Mouse (Mus musculus) B cell, adult 2 months (primary cell): ENCODE data around the gene Ccdc36.

Experiments used
- DNase-seq, 2 experiments: peaks; one replicate each; pipeline ENCODE4 v3.0.0; 2022

Ccdc36 gene

GRCm38 (mm10) chr9:108428384-108428783, at the start of gene Ccdc36:
TSS of gene Ccdc36 (minus strand) at chr9:108428484.
- no peak for DNase-seq

GRCm38 (mm10) chr9:108474528-108474927, 46.2 kb upstream of the Ccdc36 start:
- DNase-seq: no peak

DNA sequence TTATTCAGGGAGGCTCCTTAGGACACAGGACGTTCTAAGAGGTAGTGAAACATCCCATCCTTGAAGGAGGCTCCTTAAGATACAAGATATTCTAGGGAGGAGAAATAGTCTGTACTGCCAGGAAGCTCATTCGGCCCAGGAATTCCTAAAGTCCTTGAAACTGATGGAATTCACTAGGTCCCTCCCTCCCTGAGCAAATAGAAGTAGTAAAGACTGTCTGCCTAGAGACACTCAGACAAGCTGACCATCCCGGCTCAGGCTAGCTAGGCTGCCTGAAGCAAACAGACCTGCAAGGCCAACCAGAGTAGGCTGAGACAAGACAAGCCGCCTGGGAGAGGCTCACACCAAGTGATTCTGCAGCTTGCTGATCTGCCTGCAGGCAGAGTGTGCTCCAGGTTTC, 41.6 kb upstream of the Ccdc36 start:
- no peak for DNase-seq

GRCm38 (mm10) chr9:108469430-108469829, 41.1 kb upstream of the Ccdc36 start:
- no peak for DNase-seq

DNA sequence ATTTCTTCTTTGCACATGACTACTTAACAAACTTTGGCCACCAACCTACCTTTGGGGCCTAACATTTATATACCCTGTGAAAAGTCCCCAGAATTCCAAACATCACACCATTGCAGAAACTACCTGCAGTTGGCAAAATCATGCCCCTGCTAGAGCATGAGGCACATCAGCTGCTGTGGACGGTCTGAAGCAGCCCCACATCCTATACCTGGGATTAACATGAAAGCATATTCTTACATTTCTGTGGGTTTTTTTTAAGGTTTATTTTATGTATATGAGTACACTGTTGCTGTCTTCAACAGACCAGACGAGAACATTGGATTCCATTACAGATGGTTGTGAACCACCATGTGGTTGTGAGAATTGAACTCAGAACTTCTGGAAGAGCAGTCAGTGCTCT, 37.9 kb upstream of the Ccdc36 start:
- no peak for DNase-seq

DNA sequence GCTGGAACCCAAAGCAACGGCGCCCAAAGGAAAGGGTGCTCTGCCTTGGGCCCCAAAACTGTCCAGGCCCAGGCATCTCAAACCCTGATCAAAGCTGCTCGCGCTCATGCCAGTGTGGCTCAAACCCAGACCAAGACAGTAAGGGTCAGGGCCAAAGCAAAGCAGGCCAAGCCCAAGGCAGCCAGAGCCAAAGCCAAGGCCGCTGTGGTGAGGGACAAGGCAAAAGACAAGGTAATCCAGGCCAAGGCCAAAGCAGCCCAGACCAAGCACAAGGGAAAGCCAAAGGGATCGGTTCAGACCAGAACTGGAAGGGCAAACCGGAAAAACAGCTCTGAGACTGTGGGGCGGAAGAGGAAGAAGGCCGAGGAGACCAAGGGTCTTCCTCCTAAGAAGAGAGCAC, 35.4 kb upstream of the Ccdc36 start:
- no peak for DNase-seq

DNA sequence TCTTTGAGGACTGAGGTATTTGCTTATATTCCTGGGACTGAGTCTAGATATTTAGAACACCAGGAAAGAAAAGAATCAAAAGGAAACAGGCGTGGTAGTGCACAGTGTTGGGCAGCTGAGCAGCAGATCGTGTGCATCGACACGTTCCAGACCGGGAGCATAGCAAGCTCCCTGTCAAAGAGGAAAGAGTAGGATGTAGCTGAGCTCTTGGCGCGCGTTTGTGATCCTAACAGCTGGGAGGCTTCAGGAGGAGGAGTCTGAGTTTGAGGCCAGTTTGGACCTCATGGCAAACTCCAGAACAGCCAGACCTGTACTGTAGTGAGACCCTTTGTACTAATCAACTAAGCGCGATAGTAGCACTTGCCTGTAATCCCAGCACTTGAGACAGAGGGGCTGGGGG, 33.9 kb upstream of the Ccdc36 start:
- DNase-seq: no peak

GRCm38 (mm10) chr9:108461675-108462074, 33.4 kb upstream of the Ccdc36 start:
- no peak for DNase-seq

- DNase-seq: no peak
Measured at GRCm38 (mm10) chr9:108461181-108461631, 32.9 kb upstream of the Ccdc36 start, which contains the start of gene Klhdc8b. TSS of gene Klhdc8b (minus strand) at chr9:108461581.

GRCm38 (mm10) chr9:108460319-108461178, 32.3 kb upstream of the Ccdc36 start, which contains the start of gene Ccdc71:
TSS of gene Ccdc71 (plus strand) at chr9:108460527.
- peak; percentile 89 for DNase-seq

- no peak for DNase-seq
Measured at GRCm38 (mm10) chr9:108459939-108460318, 31.6 kb upstream of the Ccdc36 start.

DNA sequence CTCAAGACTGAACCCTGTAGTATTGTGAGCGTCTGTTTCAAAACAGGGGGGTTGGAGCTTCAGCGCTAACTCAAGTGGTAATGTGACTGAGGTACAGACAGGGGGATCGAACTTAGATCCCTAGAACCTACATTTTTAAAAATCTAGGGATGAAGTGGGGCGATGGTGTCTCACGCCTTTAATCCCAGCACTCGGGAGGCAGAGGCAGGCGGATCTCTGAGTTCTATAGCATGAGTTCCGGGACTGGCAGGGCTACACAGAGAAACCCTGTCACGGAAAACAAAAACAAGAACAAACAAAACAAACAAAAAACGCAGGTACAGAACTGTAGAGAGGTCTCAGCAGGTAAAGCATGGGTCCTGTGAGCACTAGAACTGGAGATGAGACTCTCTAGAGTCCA, 28.7 kb upstream of the Ccdc36 start:
- no peak for DNase-seq

DNA sequence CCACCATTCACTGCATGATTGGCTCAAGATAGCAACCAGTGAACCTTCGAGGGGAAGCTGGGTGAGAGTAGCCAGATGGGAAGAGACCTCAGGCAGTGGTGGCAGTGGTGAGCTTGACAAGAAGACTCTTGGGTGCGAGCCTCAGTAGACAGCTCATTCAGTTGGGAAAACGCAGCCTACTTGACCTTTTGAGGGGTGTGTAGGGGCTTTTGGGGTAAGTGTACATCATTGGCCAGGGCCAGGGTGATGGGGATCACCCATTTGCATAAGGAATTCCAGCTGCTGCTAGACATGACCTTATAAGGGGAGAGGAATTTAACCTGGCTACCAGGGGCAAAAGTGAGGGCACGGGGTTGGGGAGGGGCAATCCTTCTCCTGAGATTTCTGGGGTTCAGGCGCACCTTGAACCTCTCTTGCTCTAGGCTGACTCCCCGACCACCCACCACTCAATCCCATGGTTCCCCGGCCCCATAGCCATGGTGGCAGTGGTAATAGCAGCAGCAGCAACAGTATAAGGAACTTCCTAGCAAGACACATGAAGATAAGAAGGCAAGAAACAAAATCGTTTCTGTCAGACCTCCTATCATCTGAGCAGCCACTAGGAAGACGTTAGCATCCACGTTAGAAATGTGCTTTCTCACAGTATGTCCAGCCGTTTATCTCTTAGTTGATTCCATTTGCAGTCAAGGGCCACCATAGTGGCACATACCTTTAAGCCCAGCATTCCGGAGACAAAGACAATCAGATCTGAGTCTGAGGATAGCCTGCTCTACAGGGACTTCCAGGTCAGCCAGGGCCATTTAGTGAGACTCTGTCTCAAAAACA, 27.7 kb upstream of the Ccdc36 start:
- no peak for DNase-seq

GRCm38 (mm10) chr9:108454429-108454828, 26.1 kb upstream of the Ccdc36 start:
- no peak for DNase-seq

GRCm38 (mm10) chr9:108453458-108453857, 25.2 kb upstream of the Ccdc36 start:
- DNase-seq: no peak

GRCm38 (mm10) chr9:108452911-108453310, 24.6 kb upstream of the Ccdc36 start:
- DNase-seq: no peak

DNA sequence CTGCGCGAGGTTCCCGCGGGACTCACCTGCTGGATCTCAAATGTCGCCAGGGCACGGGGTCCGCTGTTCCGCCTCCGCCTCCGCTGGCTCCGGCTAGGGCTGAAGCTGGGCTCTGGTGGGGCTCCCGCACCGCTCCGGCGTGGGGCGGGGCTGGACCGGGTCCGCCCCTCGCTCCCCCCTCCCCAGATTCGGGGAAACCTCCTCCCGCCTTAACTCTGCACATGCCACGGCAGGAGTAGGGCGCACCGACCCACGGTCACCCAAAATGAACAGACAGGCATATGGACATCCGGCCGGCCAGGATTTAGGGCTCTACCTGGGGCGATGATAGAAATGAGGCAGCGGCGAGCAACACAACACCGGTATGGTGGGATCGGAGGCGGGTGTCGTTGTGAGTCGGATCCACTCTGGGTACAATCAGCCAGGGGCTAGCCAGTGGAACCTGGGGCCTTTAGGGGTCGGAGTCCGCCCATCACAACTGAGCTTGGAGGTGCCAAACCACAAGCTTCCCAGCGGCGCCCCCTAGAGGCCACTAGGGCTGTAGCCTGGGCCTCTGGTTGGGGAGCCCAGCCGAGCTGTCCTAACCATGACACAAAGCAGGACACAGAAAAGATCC, 24.1 kb upstream of the Ccdc36 start:
- DNase-seq: peak; percentile 92 to 93

DNA sequence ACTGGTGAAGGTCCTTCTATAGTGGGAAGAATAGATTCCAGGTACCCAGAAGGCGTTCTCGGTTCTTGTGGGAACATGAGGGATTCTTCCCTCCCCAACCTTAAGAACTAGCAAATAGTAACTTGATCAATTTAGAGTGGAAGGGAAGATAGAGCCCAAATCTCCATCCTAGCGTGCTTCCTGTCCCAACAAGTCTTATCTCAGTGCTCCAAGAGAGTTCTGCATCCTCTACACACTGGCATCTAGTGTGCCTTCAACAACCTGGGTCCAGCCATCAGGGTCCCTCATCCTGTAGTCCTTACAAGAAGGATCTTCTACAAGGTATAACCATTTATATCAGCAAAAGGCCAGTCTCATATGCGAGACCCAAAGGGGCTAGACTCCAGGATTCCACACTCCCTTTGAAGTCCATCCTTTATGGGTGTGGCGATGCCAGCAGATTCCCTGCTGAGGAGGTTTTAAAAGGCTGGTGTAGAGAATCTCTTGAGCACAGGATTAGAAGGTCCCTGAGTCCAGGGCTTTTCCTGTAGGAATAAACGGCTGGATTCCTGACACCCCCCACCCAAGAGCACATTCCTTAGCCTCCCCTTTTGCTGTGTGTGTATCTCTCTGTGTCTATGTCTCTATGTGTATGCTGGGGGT, 23.4 kb upstream of the Ccdc36 start:
- no peak for DNase-seq

- DNase-seq: no peak
Measured at GRCm38 (mm10) chr9:108451170-108451493, 22.8 kb upstream of the Ccdc36 start.

GRCm38 (mm10) chr9:108450292-108451169, 22.2 kb upstream of the Ccdc36 start:
- no peak for DNase-seq

DNA sequence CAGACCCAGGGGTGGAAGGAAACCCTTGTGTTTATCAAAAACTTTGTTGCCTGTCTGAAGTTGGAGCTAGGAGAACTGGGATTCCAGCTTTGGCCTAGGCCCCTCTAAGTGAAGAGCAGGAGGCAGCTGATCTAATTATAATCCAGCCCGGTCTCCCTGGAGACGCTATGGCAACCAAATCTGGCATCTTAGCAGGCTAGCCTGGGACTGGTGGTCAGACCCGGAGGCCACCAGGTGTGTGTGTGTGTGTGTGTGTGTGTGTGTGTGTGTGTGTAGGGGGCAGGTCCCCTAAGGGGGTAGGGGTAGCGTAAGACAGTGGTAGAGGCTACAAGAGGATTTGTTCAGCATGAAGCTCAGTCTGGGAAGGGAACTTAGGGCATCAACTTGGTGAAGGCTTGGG, 21.6 kb upstream of the Ccdc36 start:
- no peak for DNase-seq

GRCm38 (mm10) chr9:108445125-108445524, 16.8 kb upstream of the Ccdc36 start:
- peak; percentile 15 to 35 for DNase-seq
